Mouse (Mus musculus): ENCODE results near the gene Eef1a2. TPM values are rescaled to one million over a fixed set of nuclear protein-coding genes. Genes with fewer than 3 reads are reported as not detected.
A peak's percentile ranks its signal among the peaks of the same experiment; 100 is the strongest.

Gene Eef1a2
- polyA plus RNA-seq, 1 experiment from 2014 or later = 0.32 TPM

GRCm38 (mm10) chr2:181154831-181155415, 1.9 kb downstream of the Eef1a2 start:
- H3K9ac ChIP-seq (ENCODE audit: low read length) = no peak overlapping the region
- 76% methylated on average over 8 of the region's 8 CpGs for WGBS
- no peaks in the 10 kb centered on the region for H3K36me3 ChIP-seq (ENCODE audit: control insufficient read depth, insufficient read depth, low read length)
- ATAC-seq (replicated peaks; ENCODE audit: low FRiP score, low TSS enrichment, low read depth) (no peak), DNase-seq (ENCODE audit: low spot score) (no peak)
- H3K9me3 ChIP-seq (ENCODE audit: control insufficient read depth, low read length) = no peaks in the 10 kb centered on the region
- H3K4me1 ChIP-seq (replicated peaks; ENCODE audit: control insufficient read depth, insufficient read depth, low read length) = no peaks in the 10 kb centered on the region
- H3K4me3 ChIP-seq (ENCODE audit: low read depth, low read length) = no peak overlapping the region
- H3K27ac ChIP-seq (ENCODE audit: low read depth) = no peak overlapping the region
- no peak overlapping the region for H3K4me2 ChIP-seq (ENCODE audit: low read length)
- H3K27me3 ChIP-seq (replicated peaks; ENCODE audit: control insufficient read depth, insufficient read depth, low read length) = peaks cover 57% of the 10 kb centered on the region

GRCm38 (mm10) chr2:181154361-181154760, 2.5 kb downstream of the Eef1a2 start:
- Histone ChIP-seq H3K27me3 (replicated peaks; ENCODE audit: control insufficient read depth, insufficient read depth, low read length) (peaks cover 62% of the 10 kb centered on the region), H3K36me3 (ENCODE audit: control insufficient read depth, insufficient read depth, low read length) (no peaks in the 10 kb centered on the region), H3K27ac (ENCODE audit: low read depth) (no peak overlapping the region), H3K9me3 (ENCODE audit: control insufficient read depth, low read length) (no peaks in the 10 kb centered on the region), H3K4me2 (ENCODE audit: low read length) (no peak overlapping the region), H3K9ac (ENCODE audit: low read length) (no peak overlapping the region), H3K4me1 (replicated peaks; ENCODE audit: control insufficient read depth, insufficient read depth, low read length) (no peaks in the 10 kb centered on the region), H3K4me3 (ENCODE audit: low read depth, low read length) (no peak overlapping the region)
- WGBS = 79% methylated on average over 3 of the region's 3 CpGs
- DNase-seq (ENCODE audit: low spot score) (no peak), ATAC-seq (replicated peaks; ENCODE audit: low FRiP score, low TSS enrichment, low read depth) (no peak)

- peaks cover 66% of the 10 kb centered on the region for H3K27me3 ChIP-seq (replicated peaks; ENCODE audit: control insufficient read depth, insufficient read depth, low read length)
- no peak overlapping the region for H3K4me3 ChIP-seq (ENCODE audit: low read depth, low read length)
- 5% methylated on average over 1 of the region's 1 CpGs for whole genome bisulfite sequencing
- H3K27ac ChIP-seq (ENCODE audit: low read depth) = no peak overlapping the region
- no peaks in the 10 kb centered on the region for H3K9me3 ChIP-seq (ENCODE audit: control insufficient read depth, low read length)
- H3K4me1 ChIP-seq (replicated peaks; ENCODE audit: control insufficient read depth, insufficient read depth, low read length) = no peaks in the 10 kb centered on the region
- no peaks in the 10 kb centered on the region for H3K36me3 ChIP-seq (ENCODE audit: control insufficient read depth, insufficient read depth, low read length)
- no peak overlapping the region for H3K4me2 ChIP-seq (ENCODE audit: low read length)
- ATAC-seq (replicated peaks; ENCODE audit: low FRiP score, low TSS enrichment, low read depth) (no peak), DNase-seq (ENCODE audit: low spot score) (no peak)
- H3K9ac ChIP-seq (ENCODE audit: low read length) = no peak overlapping the region
Measured at GRCm38 (mm10) chr2:181153837-181154236, 3.0 kb downstream of the Eef1a2 start.

GRCm38 (mm10) chr2:181153131-181153530, 3.7 kb downstream of the Eef1a2 start:
- WGBS = 94% methylated on average over 1 of the region's 1 CpGs
- H3K36me3 ChIP-seq (ENCODE audit: control insufficient read depth, insufficient read depth, low read length) = no peaks in the 10 kb centered on the region
- ATAC-seq (replicated peaks; ENCODE audit: low FRiP score, low TSS enrichment, low read depth) = no peak

GRCm38 (mm10) chr2:181152701-181153100, 4.1 kb downstream of the Eef1a2 start:
- Histone ChIP-seq H3K9me3 (ENCODE audit: control insufficient read depth, low read length) (no peaks in the 10 kb centered on the region), H3K4me1 (replicated peaks; ENCODE audit: control insufficient read depth, insufficient read depth, low read length) (no peaks in the 10 kb centered on the region), H3K36me3 (ENCODE audit: control insufficient read depth, insufficient read depth, low read length) (no peaks in the 10 kb centered on the region), H3K4me2 (ENCODE audit: low read length) (no peak overlapping the region), H3K4me3 (ENCODE audit: low read depth, low read length) (no peak overlapping the region), H3K27ac (ENCODE audit: low read depth) (no peak overlapping the region), H3K27me3 (replicated peaks; ENCODE audit: control insufficient read depth, insufficient read depth, low read length) (peaks cover 67% of the 10 kb centered on the region), H3K9ac (ENCODE audit: low read length) (no peak overlapping the region)
- WGBS = 92% methylated on average over 17 of the region's 17 CpGs
- ATAC-seq (replicated peaks; ENCODE audit: low FRiP score, low TSS enrichment, low read depth) (no peak), DNase-seq (ENCODE audit: low spot score) (no peak)

More at GRCm38 (mm10) chr2:181153131-181153530, 3.7 kb downstream of the Eef1a2 start:
- Histone ChIP-seq H3K4me2 (ENCODE audit: low read length) (no peak overlapping the region), H3K27ac (ENCODE audit: low read depth) (no peak overlapping the region), H3K27me3 (replicated peaks; ENCODE audit: control insufficient read depth, insufficient read depth, low read length) (peaks cover 67% of the 10 kb centered on the region), H3K9me3 (ENCODE audit: control insufficient read depth, low read length) (no peaks in the 10 kb centered on the region), H3K4me1 (replicated peaks; ENCODE audit: control insufficient read depth, insufficient read depth, low read length) (no peaks in the 10 kb centered on the region), H3K4me3 (ENCODE audit: low read depth, low read length) (no peak overlapping the region), H3K9ac (ENCODE audit: low read length) (no peak overlapping the region)
- no peak for DNase-seq (ENCODE audit: low spot score)

- Histone ChIP-seq H3K4me2 (ENCODE audit: low read length) (no peak overlapping the region), H3K27ac (ENCODE audit: low read depth) (no peak overlapping the region), H3K36me3 (ENCODE audit: control insufficient read depth, insufficient read depth, low read length) (no peaks in the 10 kb centered on the region), H3K4me3 (ENCODE audit: low read depth, low read length) (no peak overlapping the region), H3K27me3 (replicated peaks; ENCODE audit: control insufficient read depth, insufficient read depth, low read length) (peaks cover 67% of the 10 kb centered on the region), H3K9ac (ENCODE audit: low read length) (no peak overlapping the region), H3K4me1 (replicated peaks; ENCODE audit: control insufficient read depth, insufficient read depth, low read length) (no peaks in the 10 kb centered on the region), H3K9me3 (ENCODE audit: control insufficient read depth, low read length) (no peaks in the 10 kb centered on the region)
- DNase-seq (ENCODE audit: low spot score) (no peak), ATAC-seq (replicated peaks; ENCODE audit: low FRiP score, low TSS enrichment, low read depth) (no peak)
- WGBS = 63% methylated on average over 6 of the region's 6 CpGs
Measured at GRCm38 (mm10) chr2:181150281-181150680, 6.5 kb downstream of the Eef1a2 start.

GRCm38 (mm10) chr2:181148318-181148955, 8.4 kb downstream of the Eef1a2 start:
- peak overlapping the region; percentile 40 for H3K4me3 ChIP-seq (ENCODE audit: low read depth, low read length)
- H3K9ac ChIP-seq (ENCODE audit: low read length) = no peak overlapping the region
- no peaks in the 10 kb centered on the region for H3K4me1 ChIP-seq (replicated peaks; ENCODE audit: control insufficient read depth, insufficient read depth, low read length)
- peak overlapping the region; percentile 88 for H3K4me2 ChIP-seq (ENCODE audit: low read length)
- DNase-seq (ENCODE audit: low spot score) (no peak), ATAC-seq (replicated peaks; ENCODE audit: low FRiP score, low TSS enrichment, low read depth) (no peak)
- no peak overlapping the region for H3K27ac ChIP-seq (ENCODE audit: low read depth)
- no peaks in the 10 kb centered on the region for H3K36me3 ChIP-seq (ENCODE audit: control insufficient read depth, insufficient read depth, low read length)
- 17% methylated on average over 31 of the region's 31 CpGs for WGBS
- no peaks in the 10 kb centered on the region for H3K9me3 ChIP-seq (ENCODE audit: control insufficient read depth, low read length)
- peaks cover 60% of the 10 kb centered on the region for H3K27me3 ChIP-seq (replicated peaks; ENCODE audit: control insufficient read depth, insufficient read depth, low read length)

- no peaks in the 10 kb centered on the region for H3K4me1 ChIP-seq (replicated peaks; ENCODE audit: control insufficient read depth, insufficient read depth, low read length)
- H3K4me3 ChIP-seq (ENCODE audit: low read depth, low read length) = peak overlapping the region; percentile 40
- no peak for DNase-seq (ENCODE audit: low spot score)
- H3K9ac ChIP-seq (ENCODE audit: low read length) = no peak overlapping the region
- ATAC-seq (replicated peaks; ENCODE audit: low FRiP score, low TSS enrichment, low read depth) = no peak; the same call in 1 of the 2 replicates
- H3K36me3 ChIP-seq (ENCODE audit: control insufficient read depth, insufficient read depth, low read length) = no peaks in the 10 kb centered on the region
- no peak overlapping the region for H3K27ac ChIP-seq (ENCODE audit: low read depth)
- peak overlapping the region; percentile 88 for H3K4me2 ChIP-seq (ENCODE audit: low read length)
- H3K27me3 ChIP-seq (replicated peaks; ENCODE audit: control insufficient read depth, insufficient read depth, low read length) = peaks cover 60% of the 10 kb centered on the region
- H3K9me3 ChIP-seq (ENCODE audit: control insufficient read depth, low read length) = no peaks in the 10 kb centered on the region
- under 1% methylated on average over 60 of the region's 61 CpGs for WGBS
Measured at GRCm38 (mm10) chr2:181147546-181148317, 9.1 kb downstream of the Eef1a2 start.
